Mouse (Mus musculus) cerebellum, adult 9-11 months (tissue): ENCODE results near the gene Slc26a9.

ENCODE experiments used
- DNase-seq: peaks from one replicate; pipeline ENCODE4 v3.0.0; 2022

The Slc26a9 gene

DNA sequence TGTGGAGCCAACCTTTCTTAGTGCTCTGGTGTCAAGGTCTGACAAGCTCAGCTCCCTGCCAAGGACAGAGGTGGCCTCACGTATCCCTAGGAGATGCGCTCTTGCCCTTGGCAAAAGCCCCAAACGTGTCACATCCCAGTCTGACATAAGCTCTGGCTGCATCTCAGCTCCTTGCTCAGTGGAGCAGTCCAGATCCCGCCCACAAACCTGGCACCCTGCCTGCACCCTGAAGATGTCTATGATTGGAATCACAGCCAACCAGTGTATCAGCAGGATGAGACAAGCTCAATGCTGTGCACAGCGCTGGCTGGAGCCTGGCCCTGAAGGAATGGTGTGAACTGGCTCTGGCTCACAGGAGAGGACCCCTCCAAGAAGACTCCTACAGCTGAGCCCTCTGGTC, 6.6 kb upstream of the Slc26a9 start:
- peak; percentile 84 for DNase-seq

- DNase-seq: no peak
These were observed 5.1 kb upstream of the Slc26a9 start for GRCm38 (mm10) chr1:131738760-131739159.

- DNase-seq: no peak
These were observed 4.2 kb upstream of the Slc26a9 start for GRCm38 (mm10) chr1:131739481-131740160.

GRCm38 (mm10) chr1:131745391-131745790, 1.6 kb downstream of the Slc26a9 start:
- no peak for DNase-seq

GRCm38 (mm10) chr1:131747761-131748160, 3.9 kb downstream of the Slc26a9 start:
- no peak for DNase-seq

DNA sequence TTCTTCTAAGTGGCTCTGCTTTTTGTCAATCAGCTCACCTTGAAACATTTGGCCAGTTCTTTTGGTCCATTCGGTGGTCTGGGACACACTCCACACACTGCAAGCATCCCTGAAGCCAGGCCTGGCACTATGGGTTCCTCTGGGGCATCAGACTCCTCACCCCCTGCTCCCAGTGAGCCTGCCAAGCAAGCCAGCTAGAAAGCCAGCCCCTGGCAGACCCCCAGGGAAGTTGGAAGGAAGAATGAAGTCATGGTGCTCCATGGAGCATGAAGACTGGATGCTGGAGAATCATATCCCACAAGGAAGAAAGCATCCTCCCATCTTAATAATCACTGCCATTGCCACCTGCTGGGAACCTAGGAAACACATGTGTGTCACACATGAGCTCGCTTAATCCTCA, 4.8 kb downstream of the Slc26a9 start:
- DNase-seq: no peak

DNA sequence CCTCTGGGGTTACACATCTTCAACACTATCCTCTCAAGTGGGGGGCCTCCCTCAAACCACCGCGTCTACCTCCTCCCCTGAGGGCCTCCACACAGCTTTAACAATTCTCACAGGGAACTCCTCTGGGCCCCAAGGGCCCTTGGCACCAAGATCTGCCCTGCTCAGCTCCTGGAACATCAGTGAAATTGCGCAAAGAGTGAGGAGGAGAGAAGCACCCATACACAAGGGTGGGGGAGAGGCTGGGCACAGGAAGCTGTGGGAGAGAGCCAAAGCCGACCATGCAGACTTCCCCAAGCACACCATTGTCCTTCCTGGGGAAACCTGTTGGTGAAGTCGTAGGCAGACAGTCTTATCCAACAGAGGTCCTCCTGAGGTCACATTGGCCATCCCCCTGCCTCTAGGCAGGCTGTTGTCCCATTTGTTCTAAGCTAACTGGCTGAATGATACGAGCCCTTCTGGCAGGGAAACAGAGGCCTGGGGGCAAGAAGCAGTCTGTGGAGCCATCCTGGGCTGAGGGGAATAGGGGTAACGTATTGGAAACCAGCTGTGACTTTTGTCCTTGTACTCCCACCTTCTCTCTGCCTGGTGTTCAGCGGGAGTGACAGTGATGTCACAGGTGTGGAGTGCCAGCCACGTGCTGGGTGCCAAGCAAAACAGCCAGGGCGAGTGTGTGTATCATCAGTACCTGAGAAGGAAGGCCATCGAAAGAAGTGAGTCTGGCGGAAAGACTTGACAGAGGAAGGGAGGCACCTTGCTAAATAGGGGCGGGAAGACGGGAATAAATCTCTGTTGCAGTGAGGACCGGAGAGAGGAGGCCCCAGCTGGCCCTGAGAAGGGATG, 6.1 kb downstream of the Slc26a9 start:
- no peak for DNase-seq

DNA sequence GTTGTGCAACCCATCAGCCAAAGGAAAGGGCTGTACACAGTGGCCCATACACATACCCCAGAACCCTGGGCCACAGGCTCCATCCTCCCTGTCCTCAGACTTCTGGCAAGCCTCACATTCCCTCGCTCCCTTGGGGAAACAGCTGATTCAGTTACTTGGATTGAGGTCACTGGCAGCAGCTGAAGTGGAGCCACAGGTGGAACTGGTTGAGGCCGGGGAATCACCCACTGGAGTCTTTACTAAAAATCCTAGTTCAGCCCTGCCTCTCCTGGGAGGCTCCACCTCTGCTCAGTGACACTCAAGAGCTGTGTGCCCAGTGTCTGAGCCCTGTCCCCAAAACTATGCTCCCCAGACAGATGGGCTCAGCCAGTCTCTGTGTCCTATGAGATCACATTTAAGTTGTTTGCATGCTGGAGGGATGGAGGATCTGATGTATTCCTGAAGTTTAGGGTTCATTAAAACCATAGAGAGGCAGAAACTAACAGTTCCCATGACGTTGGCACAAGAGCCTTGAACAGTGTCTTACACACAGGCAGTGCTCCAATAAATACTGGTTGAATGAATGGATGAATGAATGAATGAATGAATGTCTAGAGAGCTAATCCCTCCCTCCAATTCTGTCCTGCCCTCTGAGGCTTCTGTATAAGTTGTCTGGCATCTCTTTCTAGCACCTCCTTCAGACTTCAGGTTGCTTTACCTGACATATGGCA, 7.5 kb downstream of the Slc26a9 start:
- no peak for DNase-seq

DNA sequence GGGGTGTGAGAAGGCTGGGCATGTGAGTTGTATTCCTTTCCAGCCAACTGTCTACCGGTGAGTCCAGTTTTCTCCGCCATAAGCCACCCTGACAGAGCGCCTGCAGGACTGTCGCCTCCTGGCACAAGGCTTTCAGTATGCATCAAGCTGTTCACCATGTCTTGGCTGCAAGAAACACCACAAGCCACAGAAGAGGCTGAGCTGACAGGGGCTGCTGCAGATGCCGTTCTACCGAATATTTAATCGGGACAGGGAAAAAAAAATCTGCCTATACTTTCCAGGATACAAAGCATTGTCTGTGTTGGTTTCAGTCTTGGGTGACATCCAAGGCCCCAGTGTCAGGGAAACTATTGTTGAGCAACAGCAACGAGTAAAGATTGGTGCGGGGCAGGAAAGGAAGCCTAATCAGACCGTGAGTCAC, 8.1 kb downstream of the Slc26a9 start:
- DNase-seq: peak; percentile 78

DNA sequence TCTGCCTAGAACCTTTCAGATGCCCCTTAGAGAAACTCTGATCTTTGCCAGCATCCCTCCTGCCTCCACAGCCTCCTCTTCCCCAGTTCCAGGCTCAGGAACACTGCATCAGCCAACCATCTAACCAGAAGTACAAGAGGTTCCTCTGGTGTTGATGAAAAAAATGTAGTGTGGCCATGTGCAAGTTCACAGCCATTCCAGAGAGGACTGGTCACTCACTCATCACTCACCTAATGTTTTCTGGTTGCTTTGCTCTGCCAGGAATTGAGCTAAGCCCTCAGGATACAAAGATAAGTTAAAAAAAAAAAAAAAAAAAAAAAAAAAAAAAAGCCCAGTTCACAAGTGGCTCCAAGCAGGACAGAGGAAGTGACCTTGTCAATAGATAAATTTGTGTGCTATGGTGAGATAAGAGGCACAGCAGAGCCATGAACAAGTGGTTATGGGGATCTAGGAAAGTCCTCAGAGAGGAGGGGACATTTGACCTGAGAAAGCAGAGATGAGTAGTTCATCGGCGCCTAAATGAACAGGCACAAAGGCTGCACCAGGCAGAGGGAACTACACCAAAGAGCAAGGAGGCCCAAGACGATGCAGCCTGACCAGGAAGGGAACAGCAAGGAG, 10.5 kb downstream of the Slc26a9 start:
- no peak for DNase-seq

GRCm38 (mm10) chr1:131754916-131755315, 11.1 kb downstream of the Slc26a9 start:
- DNase-seq: no peak

DNA sequence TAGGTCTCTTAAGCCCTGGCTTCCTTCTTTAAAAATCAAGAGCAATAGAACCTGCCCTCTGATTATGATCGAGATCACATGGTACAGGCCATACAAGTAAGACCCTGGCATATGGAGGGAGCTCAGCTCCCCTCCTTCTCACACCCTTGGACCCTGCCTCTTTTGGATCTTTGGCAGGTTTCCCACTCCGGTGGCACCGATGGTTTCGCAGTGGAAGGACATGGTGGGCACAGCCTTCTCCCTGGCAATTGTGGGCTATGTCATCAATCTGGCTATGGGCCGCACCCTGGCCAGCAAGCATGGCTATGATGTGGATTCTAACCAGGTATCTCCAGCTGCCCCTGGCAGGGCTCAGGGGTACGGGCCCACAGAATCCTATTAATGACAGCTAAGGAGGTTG, 13.4 kb downstream of the Slc26a9 start:
- no peak for DNase-seq

DNA sequence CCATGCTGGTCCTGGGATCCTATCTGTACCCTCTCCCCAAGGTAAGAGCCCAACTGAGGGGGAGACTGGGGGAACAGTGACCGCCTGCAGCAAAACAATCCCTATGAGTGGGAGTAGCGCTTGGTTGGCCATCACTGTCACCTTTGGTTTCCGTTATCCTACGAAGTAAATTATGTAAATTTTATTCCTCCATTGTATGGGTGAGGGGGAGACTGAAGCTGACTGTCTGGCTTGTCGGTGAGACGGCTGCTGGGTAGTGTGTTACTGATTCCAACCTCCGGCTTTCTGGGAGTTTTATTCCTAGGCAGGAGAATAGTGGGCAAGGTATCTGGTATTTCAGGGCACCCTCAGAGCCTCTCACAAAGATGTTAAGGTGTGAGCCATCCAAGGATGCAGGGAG, 15.0 kb downstream of the Slc26a9 start:
- no peak for DNase-seq

DNA sequence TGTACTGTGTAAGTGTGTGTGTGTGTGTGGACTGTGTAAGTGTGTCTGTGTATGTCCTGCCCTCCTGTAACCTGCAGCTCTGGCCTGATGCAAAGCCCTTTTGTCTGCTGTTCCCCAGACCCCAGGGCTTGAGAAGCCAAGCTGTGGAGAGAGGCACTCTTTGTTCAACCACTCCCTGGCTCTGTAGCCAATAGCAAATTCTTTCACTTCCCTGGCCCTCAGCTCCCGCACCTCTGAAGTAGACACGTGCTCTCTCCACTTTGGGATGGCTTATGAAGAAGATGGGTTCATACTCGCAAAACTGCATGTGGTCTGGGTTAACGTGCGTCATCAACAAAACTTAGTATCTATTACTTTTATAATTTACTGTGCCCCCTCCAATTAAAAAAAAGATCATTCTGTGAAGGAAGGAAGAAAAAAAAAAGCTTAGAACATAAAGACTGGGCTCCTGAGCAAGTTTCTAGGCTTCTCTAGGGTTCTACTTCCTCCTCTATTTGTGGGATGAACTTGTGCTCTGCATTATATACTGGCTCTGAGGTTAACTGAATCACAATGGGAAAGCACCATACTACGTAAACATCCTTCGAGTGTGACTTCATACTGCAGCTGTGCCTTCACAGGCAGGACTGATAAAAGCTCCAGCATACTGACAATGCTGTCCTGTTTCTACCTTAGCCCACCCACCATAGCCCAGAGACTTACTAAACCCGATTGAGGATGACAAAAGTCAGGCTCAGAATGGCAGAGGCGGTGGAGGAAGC, 16.0 kb downstream of the Slc26a9 start:
- DNase-seq: no peak

DNA sequence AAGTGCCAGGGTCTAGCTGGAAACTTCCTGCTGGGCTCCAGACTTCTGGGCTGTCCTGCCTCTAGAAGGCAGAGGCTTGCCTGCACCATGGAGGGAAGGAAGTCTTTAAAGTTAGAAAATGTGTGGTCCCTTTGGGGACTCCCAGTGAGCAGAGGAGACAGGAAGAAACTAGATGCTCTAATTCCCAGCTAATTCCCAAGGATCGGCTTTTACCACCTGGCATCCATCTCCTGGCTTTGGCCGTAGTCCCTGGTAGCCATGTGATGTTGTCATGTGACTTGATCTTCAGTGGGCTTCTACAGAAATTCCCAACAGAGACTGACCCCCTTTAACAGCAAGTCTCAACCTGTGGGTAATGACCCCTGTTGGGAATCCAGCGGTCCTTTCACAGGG, 16.6 kb downstream of the Slc26a9 start:
- DNase-seq: no peak

DNA sequence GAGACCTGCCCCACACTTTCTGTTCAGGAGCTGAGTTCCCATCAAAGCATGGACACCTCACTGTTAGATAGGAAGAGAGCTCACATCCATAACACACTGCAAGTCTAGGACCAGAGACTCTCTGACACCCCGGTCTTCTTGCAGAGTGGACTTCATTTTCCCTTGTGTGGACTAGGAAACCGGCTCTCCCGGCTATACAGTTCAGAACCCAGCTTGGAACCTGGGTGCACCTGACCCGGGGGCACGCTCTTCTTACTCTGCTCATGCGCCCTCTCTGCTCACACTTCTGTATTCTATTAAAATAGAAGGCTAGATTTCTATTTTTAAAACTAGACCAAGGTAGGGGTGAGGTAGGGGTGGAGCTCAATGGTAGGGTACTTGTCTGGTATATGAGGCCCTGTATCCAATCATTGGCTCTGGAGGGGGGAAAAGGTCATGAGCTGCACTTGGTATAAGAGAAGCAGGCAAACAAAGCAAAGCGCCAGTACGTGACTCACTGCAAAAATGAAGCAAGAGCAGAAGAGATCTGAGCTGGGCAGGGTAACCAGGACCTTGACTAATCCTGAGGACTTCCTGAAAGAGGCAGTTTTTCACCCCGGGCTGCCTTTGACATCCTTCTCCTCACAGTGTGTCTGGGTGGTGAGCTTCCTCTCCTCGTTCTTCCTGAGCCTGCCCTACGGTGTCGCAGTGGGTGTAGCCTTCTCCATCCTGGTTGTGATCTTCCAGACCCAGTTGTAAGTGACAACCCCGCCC, 17.4 kb downstream of the Slc26a9 start:
- DNase-seq: no peak

- no peak for DNase-seq
These were observed 19.9 kb downstream of the Slc26a9 start for GRCm38 (mm10) chr1:131763683-131764082.

DNA sequence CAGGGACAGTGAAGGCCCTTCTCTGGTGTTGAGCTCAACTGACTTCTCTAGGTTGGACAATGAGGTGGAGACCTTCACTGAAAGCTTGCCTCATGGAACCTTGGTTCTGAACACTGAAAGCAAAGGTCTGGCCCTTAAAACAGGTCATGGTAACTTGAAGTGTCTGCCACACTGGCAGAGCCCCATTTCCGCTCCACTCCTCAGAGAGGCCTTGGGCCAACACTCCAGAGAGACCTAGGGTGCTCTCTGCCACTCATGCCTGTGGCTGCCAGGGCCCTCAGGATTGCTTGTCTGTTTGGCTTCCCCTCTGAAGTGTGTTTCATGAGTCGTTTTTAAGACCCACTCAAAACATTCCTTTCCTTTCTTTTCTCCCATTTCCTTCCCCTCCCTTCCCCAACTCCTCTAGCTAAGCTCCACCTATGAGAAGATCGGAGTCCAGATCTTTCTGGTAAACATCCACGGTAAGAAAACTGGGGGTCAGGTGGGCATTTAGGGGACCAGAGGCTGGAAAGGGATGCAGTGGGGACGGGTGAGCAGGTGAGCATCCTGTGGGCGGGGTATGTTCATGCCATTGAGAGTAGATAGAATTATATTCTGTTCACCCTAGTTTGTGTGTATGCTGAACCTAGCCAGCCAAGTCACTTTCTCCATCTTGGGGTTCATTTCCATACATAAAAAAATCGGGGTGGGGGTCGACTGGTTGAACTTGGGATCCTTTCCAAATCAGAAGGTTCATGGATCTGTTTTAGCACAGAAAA, 20.9 kb downstream of the Slc26a9 start:
- DNase-seq: no peak

GRCm38 (mm10) chr1:131765357-131766001, 21.7 kb downstream of the Slc26a9 start:
- DNase-seq: peak; percentile 72

DNA sequence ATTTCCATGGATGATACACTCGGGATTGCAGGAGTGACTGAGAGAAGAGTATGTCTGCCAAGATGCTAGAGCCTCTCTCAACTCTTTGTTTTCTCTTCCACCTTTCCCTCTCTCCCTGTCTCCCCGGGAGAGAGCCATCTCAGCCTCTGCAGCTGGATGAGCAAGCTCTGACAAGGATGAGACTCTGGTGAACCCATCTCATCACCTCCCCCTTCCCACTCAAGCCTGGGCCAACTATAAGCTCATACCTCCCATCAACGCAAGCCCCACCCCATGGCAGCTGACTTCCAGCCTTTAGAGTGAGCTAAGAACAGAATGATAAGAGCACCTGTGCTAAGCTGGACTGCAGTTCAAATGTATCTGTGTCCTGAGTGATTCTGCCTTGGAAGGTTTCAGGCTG, 25.5 kb downstream of the Slc26a9 start:
- DNase-seq: no peak
